Mouse (Mus musculus): Measurements from ENCODE around the gene Cdk12.
"Not testable (repeated sequence)": the region's sequence is repeated elsewhere in the genome, so short reads cannot be mapped to it uniquely, and the experiment has no call there.

The Cdk12 gene

DNA sequence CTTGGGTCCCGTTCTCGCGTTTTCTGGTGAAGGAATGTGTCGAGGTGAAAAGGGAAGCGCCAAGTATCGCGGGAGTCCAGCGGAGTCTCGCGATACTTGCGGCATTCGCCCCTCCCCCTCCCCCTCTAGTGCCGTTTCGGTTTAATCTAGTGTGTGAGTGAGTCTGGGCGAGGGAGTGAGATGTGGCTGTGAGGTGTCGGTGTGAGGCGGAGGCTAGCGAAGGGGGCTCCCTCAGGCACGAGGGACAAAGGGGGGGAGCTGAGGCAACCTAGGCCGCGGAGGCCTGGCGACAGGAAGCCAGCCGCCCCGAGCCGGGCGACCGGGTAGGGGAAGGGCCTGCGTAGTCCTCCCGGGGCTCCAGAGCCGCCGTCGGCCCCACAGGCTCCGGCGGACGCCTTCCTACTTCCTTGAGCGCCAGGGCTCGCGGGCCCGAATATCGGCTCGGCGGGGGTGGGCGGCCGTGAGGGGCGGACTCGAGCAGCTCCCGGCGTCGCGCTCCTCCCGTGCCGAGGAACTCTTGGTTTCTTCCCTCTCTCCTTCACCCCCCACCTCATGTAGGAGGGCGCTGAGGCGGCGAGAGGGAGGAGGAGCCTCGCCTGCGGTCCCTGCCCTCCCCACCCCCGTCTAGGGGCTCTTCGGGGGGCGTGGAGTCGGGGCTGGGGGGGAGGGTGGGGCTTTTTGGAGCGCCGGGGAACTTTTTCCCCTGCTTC is at the start of gene Cdk12:
Gene Cdk12 (plus strand): TSS at position 419 of the 710 bp plus-strand sequence.
- peak; percentile 96 to 100 for DNase-seq (ENCODE audit: inconsistent age in 2 of 2, low spot score in 1 of 2)

DNA sequence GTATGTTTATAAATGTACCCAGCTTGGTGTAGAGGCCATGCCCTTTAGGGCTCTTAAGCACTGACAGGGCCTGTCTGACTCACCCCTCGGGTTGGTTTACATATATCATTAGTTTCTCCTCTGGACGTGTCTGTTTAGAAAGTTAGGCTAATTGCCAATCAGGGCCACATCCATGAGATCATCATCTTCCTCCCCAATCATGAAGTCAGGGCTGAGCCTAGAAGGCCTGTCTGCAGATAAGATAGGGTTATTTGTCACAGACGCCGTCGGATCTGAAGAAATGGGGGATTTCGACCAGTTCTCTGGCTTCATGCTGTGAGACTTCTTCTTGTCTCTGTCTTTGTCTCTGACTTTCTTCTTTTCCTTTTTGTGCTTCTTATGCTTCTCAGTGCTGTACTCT is 47.8 kb upstream of the Cdk12 start:
- peak in 1 of 2 experiments; percentile 47 for DNase-seq (ENCODE audit: inconsistent age in 2 of 2, low spot score in 1 of 2)

DNA sequence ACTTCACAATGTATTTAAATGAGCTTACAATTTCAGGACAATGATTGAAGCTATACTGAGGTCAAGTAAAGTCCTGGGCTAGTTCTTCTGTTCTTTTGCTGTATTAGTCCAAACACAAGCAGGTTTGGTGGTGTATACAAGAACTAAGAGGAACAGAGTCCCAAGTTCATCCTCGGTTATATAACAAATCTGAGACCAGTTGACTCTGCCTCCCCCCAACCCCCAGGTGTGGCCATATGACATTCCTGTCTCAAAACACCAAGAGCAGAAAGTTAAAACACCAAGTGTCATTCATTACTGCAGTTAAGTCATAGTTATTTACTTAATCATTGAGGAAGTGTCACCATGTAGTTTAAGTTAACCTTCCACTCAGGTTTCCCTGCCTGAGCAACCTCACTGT is 34.5 kb upstream of the Cdk12 start:
- DNase-seq (ENCODE audit: inconsistent age in 2 of 2, low spot score in 1 of 2): no peak

DNA sequence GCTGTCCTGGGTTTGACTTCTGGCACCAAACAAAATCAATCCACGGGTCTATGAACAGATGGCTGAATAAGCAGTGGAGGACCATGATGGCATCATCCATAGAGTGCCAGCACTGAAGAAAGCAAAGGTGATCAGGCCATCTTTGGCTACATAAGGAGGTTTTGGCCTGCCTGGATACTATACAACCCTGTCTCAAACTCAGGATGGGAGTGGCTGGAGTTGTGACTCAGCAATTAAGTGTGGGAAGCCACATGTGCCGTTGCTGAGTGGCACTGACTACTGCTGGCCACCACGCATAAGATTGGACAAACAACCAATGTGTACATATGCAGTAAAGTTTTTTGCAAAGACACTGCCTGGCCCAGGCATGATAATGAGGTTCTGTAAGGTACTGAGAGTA is 20.7 kb upstream of the Cdk12 start:
- peak in 1 of 2 experiments; percentile 27 for DNase-seq (ENCODE audit: inconsistent age in 2 of 2, low spot score in 1 of 2)

DNA sequence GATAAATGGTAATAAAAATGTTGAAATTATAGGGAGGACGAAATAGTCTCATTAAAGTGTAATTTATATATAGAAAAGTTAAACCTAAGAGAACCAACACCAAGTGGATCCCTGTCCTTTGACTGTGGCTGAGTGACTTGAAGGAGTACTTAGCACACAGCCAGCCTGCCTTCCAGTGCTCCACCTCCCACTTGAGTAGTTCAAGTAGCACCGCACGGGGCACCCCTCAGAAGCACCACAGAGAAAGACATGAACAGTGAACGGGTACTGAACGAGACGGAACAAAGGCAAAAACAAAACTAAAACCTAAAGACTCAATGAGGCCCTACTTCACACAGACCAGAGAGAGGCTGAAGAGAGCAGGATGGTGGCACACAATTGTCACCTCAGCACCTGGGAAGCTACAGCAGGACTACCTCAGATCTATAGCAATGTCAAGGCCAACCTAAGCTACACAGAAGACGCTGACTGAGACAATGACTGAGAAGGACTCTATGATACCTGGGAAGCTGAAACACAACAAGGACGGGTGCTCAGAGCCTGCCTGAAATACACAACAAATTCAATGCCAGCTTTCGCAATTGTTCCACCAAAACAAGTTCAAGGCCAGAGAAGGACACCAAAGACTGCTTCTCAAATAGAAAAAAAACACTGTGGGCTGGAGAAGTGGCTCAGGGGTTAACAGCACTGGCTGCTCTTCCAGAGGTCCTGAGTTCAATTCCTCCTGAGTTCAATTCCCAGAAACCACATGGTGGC is 15.0 kb upstream of the Cdk12 start:
- peak; percentile 35 to 84 for DNase-seq (ENCODE audit: inconsistent age in 2 of 2, low spot score in 1 of 2)

DNA sequence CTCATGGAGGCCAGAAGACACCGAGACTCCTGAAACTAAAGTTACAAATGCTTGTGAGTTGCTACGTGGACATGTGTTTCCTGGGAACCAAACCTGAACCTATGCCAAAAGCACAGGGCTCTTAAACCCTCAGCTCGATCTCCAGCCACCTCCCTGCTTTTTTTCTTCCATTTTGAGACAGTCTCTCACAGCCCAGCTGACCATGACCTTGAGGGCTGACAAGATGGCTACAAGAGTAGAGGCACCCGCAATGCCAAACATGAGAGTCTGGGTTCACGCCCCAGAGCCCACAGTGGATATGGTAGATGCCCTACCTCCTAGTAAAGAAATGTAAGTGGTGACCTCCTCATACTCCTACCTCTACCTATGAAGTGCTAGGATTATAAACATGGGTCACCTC is 12.0 kb upstream of the Cdk12 start:
- peak; percentile 36 to 71 for DNase-seq (ENCODE audit: inconsistent age in 2 of 2, low spot score in 1 of 2)

DNA sequence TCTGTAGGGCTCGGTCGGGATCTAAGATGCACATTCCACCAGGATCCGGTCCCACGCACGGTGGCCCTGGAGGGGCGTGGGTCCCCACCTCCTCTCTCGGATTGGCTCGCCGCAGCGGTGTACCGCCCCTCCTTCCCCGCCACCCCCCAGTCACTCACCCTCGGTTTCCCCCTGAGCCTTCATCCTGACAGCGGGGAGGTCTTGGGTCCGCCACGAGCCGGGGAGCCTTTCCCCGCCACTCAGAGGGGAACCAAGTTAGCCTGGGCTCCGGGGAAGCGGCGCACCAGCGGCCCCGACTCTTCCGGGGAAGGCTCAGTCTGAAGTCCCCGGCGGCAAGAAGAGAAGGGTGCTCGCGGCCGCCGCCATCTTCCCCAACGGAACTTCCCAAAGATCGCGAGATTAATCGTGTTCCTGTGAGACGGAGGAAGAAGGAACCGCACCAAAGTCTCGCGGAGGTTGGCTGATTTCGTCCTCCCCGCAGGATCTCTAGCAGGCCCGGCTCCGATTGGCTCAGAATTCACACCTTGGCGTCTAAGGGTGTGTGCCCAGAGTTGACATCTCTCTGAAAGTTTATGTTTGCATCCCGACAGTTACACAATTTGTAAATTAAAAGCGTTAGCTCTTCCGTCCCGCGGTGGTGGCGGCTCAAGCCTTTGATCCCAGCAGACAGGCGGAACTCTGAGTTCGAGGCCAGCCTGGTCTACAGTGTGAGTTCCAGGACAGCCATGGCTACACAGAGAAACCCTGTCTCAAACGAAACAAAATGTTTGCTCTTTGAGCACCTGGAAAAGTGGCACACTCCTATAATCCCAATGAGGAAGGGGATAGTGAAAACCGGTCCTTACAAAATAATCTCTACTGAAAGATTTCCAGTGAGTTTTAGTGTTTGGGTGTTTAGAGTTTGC is 9.7 kb upstream of the Cdk12 start, which contains the start of gene Med1:
Gene Med1 (minus strand): TSS at position 393 of the 905 bp plus-strand sequence.
- DNase-seq (ENCODE audit: inconsistent age in 2 of 2, low spot score in 1 of 2): peak; percentile 93 to 98

DNA sequence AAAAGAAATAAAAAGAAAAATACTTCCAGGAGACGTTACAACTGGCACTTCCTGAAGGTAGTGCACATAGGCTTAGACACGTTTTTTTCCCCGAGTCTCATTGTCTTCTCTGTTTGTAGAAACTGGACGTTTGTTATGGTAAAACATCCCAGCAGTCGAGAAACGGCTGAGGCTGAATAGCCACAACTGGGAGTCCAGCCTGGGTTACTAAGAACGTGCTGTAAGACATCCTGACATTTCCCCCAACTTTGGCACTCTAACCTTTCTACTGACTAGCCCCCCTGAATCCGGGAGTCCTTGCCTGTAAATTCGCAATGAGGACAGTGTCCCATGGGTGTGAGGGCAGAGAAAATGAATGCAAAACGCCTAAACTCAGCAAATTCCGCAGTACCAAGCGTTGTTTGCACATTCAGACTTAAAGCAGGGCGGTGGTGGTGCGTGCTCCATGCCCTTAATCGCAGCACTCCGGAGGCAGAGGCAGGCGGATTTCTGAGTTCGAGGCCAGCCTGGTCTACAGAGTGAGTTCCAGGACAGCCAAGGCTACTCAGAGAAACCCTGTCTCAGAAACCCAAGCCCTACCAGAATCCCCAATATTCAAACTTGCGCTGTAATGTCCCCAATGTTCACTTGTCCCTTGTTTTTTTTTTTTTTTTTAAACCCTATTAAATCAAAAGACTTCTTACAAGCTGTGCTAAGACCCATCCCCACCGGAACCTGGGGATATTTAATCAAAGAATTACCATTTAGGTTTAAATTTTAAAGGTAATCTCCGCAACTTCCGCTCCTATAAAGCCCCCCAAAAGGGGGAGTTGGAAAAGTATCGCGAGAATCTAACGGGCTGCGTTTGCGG is 843 bp upstream of the Cdk12 start:
- peak; percentile 48 to 81 for DNase-seq (ENCODE audit: inconsistent age in 2 of 2, low spot score in 1 of 2)

DNA sequence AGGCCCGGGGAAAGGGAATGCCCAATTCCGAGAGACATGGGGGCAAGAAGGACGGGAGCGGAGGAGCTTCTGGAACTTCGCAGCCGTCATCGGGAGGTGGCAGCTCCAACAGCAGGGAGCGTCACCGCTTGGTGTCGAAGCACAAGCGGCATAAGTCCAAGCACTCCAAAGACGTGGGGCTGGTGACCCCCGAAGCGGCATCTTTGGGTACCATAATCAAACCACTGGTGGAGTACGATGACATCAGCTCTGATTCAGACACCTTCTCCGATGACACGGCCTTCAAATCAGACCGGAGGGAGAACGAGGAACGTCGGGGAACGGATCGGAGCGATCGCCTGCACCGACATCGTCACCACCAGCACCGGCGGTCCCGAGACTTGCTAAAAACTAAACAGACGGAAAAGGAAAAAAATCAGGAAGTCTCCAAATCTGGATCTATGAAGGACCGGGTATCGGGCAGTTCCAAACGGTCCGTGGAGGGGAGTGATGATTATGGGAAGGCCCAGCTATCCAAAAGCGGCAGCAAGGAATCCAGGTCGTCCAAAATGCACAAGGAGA is 572 bp downstream of the Cdk12 start:
- peak; percentile 73 to 89 for DNase-seq (ENCODE audit: inconsistent age in 2 of 2, low spot score in 1 of 2)

DNA sequence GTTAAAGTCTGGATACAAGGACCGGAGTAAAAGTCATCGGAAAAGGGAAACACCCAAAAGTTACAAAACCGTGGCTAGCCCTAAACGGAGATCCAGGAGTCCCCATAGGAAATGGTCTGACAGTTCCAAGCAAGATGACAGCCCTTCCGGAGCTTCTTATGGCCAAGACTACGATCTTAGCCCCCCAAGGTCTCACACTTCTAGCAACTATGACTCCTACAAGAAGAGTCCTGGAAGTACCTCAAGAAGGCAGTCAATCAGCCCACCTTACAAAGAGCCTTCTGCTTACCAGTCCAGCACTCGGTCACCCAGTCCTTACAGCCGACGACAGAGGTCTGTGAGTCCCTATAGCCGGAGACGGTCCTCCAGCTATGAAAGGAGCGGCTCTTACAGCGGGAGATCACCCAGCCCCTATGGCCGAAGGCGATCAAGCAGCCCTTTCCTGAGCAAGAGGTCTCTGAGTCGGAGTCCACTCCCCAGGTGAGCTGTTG is 1.1 kb downstream of the Cdk12 start:
- peak; percentile 35 to 76 for DNase-seq (ENCODE audit: inconsistent age in 2 of 2, low spot score in 1 of 2)

DNA sequence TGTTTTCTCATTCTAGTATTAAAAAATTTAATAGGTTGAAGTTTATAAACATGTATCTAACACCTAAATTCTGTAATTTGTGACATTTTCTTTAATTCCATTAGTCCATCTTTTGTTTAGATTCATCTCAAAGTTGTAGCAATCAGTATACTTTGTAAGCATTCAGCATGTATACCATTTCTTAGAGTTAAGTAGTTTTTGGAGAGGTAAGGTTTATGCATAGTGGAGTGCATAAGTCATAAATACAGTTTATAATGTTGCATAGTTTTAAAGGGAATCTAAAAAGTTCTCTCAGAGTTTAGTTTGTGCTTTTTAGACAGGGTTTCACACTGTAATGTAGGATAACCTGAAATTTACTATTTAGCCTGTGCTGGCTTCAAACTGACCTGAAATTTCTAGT is 2.6 kb downstream of the Cdk12 start:
- DNase-seq (ENCODE audit: inconsistent age in 2 of 2, low spot score in 1 of 2): no peak

DNA sequence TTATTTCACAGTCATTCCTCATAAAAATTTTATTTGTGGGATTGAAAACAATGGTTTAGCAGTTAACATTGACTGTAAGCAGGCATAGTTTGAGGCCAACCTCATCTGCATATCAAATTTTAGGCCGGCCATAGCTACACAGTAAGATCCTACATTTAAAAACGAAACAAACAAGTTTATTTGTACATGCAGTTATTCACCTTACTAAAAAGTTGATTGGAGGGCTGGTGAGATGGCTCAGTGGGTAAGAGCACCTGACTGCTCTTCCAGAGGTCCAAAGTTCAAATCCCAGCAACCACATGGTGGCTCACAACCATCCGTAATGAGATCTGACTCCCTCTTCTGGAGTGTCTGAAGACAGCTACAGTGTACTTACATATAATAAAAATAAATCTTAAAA is 3.4 kb downstream of the Cdk12 start:
- not testable (repeated sequence) for DNase-seq (ENCODE audit: inconsistent age in 2 of 2, low spot score in 1 of 2)

DNA sequence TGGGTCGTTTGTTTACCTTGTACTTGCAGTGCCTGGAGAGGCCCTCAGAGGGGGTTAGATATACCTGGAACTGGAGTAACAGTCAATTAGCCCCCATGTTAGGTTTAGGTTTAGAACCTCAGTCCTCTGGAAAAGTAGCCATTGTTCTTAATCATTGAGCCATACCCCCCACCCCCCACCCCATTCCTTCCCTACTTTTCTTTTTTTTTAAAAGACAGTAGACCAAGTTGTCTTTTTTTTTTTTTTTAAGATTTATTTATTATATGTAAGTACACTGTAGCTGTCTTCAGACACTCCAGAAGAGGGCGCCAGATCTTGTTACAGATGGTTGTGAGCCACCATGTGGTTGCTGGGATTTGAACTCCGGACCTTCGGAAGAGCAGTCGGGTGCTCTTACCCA is 6.8 kb downstream of the Cdk12 start:
- DNase-seq (ENCODE audit: inconsistent age in 2 of 2, low spot score in 1 of 2): not testable (repeated sequence)

DNA sequence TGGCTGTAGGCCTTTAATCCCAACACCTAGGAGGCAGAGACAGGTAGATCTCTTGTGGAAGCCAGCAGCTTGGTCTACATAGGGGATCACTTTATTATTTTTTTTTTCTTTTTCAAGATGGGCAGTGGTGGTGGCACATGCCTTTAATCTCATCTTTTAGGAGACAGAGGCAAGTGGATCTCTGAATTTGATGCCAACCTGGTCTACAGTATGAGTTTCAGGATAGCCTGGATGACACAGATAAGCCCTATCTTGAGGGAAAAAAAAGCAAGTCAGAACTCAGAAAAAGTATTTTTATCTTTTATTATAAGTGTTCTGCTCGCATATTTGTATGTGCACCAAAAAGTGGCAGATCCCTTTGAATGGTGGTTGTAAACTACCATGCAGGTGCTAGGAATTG is 10.5 kb downstream of the Cdk12 start:
- DNase-seq (ENCODE audit: inconsistent age in 2 of 2, low spot score in 1 of 2): no peak

DNA sequence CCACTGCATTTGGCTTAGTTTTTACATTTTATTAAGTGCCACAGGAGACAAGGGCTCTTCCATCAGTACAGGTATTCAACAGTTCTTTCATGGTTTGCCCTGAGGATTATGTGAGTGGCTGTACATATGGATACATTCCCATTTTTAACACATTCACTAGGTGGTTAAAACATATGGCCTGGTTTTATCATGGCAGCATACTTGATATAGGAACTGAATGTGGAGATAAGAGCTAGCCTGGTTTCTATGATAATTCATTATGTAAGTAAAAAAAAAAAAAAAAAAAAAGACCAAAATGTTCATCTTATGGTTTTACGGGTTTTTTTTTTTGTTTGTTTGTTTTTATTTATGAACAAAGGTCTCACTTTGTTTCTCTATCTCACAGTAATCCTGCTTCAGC is 23.5 kb downstream of the Cdk12 start:
- no peak for DNase-seq (ENCODE audit: inconsistent age in 2 of 2, low spot score in 1 of 2)

DNA sequence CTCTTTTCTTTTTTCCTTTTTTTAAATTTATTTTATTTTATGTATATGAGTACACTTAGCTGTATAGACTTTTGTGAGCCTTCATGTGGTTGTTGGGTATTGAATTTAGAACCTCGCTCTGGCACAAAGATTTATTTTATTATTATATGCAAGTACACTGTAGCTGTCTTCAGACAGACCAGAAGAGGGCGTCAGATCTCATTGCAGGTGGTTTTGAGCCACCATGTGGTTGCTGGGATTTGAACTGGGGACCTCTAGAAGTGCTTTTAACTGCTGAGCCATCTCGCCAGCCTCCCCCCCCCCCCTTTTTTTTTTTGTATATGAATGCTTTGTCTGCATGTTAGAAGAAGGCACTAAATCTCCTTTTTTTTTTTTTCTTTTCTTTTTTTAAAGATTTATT is 35.6 kb downstream of the Cdk12 start:
- no peak for DNase-seq (ENCODE audit: inconsistent age in 2 of 2, low spot score in 1 of 2)

DNA sequence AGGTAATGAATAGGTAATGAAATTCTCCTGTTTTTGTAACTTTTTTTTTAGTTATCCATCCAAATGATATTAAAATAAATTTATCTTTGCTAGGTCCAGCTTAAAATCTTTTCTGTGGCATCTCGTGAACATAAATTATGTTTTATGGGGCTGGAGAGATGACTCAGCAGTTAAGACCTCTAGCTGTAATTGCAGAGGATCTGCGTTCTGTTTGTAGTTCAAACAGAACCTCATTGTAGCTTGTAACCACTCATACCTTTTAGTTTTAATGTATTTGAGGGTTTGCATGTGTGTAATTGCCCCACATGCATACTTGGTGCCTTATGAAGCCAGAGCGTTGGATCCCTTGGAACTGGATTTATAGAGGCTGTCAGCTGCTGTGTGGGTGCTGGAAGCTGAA is 36.1 kb downstream of the Cdk12 start:
- peak in 1 of 2 experiments; percentile 54 for DNase-seq (ENCODE audit: inconsistent age in 2 of 2, low spot score in 1 of 2)

DNA sequence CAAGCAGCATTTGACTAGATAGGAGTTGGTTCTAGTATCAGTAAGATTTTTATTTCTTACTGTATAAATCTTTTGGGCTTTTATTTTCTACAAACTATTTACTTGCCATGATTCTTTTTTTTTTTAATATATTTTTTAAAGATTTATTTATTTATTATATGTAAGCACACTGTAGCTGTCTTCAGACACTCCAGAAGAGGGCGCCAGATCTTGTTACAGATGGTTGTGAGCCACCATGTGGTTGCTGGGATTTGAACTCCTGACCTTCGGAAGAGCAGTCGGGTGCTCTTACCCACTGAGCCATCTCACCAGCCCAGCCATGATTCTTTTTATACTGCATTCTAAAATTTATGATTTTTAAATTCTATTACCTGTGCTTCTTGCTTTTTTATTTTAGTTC is 40.1 kb downstream of the Cdk12 start:
- DNase-seq (ENCODE audit: inconsistent age in 2 of 2, low spot score in 1 of 2): not testable (repeated sequence)

DNA sequence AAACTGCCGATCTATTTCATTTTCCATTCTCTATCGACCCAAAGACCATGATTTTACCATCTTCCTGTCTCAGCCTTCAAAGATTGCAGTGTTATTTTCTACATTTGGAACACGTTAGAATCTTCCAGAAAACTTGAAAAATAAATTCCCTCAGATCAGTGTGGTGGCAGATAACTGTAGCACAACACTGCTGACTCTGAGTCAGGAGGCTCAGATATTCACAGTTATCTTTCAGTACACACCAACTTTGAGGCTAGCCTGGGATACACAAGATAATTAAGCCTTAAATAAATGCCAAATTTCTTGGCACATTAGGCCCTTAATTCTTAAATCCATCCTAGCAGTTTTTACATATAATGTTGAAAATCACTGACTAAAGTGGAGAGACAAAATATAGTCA is 41.6 kb downstream of the Cdk12 start:
- no peak for DNase-seq (ENCODE audit: inconsistent age in 2 of 2, low spot score in 1 of 2)

DNA sequence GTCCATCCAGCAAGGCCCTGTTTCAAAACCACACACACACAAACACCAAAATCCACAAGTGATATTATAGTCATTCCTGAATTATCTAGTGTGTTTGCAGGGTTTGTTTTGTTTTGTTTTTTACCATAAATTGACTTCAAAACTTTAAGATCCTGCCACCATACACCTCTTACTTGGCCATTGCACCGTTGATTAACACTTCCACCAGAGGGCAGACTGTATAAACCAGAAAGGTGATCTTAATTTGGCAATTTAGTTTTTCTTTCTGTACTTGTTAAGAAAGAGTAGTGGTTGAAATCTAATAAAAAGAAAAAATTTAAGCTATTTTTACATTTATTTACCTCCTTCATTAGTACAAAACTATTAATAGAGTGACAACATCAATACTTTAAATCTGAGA is 44.5 kb downstream of the Cdk12 start:
- DNase-seq (ENCODE audit: inconsistent age in 2 of 2, low spot score in 1 of 2): no peak
